Mouse (Mus musculus) neural tube, embryonic 10.5 days (tissue): ENCODE data around the gene Kazn.

Source experiments
- DNase-seq: peaks from one replicate; pipeline ENCODE4 v3.0.0-alpha.2; 2017; ENCODE audit warnings: low spot score; ENCODE audit errors: extremely low spot score

The Kazn gene

DNA sequence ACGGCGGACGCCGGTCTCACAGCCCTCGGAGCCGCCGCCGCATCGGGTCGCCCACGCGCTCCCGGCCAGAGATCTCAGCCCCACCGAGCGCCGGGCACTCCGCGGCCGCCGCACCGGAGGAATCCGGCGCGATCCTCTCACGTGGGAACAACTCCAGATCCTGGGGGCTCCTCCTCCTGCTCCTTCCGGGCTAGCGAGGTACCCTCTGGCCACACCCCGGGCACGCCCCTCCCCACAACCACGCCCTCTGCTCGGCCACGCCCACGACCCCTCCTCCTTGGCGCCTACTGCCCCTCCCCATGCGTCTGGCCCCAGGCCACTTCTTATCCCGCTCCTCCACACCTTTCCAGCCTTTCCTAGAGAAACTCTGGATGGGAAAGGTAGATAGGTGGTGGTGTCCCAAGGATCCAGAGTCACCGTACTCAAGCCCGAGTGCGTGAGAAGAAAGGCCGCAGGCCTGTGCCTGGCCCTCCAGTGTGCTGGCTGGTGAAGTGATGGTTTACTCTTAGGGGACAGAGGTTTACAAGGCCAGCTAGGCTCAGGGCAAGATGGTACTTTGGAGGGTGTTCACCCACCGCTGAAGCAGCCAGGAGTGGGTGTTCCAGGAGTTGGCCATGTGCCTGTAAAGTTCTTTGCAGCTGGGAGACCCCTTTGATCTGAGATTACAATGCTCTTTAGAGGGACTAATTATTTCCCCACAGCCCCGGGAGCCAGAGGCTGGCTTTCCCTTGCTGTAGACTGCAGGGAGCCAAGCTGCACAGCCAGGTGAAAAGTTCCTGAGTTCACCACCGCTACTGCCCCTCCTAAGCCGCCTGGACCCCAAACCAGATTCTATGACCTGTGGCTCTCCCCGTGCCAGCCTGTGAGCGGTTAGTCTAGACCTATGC, at the start of gene Kazn:
TSS of gene Kazn (minus strand) at position 162 of the 887 bp plus-strand sequence.
- DNase-seq = peak; percentile 96

DNA sequence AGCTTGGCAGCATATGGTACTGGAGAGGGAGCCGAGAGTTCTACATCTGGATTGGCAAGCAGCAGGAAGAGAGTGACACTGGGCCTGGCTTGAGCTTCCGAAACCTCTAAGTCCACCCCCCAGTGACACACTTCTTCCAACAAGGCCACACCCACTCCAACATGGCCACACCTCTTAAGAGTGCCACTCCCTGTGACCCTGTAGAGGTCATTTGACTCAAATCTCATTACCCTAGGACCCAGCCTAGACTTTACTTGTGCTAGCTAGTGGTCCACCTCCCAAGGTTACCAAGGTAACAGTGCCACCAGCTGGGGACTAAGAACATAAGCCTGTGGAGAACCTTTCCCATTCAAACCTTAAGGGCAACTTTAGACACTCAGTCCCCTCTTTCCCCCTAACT, 46.3 kb upstream of the Kazn start:
- DNase-seq = no peak

DNA sequence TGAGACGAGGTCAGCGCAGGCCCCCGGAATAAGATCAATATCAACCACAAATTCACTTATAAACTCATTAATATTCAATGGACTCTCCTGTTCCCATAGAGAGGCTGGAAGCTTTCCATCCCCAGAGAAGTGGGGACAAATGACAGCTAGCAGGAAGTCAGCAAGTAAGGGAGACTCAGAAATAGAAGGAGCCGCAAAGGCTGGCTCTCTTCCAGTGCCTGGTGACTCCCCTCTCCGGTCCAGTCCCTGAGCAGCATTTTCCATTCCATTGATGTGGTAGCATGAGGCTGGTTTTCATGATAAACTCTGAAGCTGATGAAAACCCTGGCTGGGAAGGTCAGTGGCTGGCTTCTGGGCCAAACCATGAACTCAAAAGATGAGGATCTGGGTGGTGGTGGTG, 44.7 kb upstream of the Kazn start:
- DNase-seq = no peak

DNA sequence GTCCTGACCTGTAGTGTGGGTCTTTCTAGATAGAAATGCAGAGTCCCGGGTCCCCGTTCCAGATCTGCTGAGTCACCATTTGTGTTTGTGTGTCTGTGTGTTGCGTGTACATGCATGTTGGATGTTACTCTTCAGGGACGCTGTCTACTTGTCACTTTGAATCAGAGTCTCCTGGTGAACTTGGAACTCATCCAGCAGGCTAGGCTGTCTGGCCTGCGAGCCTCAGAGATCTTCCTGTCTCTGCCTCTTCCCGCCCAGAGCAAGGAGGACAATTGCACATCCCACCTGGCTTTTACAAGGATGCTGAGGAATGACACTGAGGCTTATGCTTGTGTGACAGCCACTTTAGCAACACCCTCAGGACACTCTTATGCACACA, 39.0 kb upstream of the Kazn start:
- no peak for DNase-seq

DNA sequence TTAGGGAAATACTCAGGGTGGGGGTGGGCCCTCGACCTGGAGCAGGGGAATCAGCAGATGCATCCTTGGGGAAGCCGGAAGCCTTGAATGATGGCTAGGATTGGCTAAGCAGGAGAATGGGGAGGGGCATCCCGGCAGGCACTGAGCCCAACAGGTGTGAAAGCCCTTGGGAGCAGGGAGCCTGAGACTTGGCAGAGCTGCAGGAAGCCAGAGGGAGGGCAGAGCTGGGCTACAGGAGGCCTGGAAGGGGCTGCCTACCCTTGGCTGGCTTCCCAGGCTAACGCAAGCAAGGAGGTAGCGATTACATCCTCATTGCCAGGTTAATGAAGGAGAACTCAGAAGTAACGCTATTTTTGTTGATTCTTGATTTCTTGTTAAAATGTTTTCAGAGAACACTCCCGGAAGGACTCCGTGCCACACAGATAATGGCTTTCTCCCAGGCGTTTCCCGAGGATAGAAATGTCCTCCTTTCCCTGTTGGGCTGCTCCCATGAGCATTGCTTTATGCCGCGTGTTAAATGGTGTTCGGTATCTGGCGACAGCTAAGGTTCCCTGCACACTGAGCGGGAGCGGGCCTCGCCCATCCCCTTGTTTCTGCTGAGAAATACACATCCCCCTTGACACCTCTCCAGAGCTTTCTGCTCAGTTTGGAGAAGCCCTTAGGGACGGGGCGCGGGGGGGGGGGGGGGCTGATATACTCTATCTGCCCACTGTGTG, 38.4 kb upstream of the Kazn start:
- no peak for DNase-seq

DNA sequence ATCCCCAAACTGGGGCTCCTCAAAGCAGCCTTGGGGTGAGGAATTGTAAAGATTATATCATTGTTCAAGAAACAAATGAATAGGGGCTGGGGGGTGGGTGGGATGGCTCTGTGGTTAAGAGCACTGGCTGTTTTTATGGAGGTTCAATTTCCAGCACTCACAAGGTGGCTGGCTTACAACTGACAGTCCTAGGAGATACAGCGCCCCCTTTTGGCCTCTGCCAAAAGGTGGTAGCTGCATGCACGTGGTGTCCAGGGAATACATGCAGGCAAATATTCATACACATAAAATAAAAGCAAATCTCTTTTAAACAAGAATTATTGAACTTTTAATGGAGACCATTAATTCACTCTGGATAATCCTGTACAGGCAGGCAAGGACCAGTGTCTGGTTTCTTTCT, 36.0 kb upstream of the Kazn start:
- no peak for DNase-seq

DNA sequence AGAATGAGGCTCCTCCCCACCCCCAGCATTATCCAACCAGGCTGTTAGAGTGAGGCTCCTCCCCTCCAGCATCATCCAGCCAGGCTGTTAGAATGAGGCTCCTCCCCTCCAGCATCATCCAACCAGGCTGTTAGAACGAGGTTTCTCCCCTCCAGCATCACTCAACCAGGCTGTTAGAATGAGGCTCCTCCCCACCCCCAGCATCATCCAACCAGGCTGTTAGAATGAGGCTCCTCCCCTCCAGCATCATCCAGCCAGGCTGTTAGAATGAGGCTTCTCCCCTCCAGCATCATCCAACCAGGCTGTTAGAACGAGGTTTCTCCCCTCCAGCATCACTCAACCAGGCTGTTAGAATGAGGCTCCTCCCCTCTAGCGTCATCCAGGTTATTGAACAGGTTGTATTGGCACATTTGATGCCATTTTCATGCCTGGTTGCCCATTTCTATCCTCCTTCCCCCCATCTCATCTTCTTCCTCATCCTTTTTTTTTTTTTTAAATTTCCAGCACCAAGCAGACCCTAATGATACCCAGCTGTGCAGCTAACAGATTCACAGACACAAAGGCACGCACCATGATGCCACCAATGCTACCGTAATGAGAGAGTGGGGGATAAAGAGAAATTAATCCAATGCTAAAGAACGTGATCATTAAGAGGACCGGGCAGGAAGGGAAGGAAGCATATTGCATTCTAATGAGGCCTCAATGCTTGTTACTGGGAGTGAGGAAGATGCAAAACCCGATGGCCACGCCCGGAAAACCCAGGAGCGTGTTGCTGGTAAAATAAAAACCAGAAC, 35.4 kb upstream of the Kazn start:
- DNase-seq = no peak

DNA sequence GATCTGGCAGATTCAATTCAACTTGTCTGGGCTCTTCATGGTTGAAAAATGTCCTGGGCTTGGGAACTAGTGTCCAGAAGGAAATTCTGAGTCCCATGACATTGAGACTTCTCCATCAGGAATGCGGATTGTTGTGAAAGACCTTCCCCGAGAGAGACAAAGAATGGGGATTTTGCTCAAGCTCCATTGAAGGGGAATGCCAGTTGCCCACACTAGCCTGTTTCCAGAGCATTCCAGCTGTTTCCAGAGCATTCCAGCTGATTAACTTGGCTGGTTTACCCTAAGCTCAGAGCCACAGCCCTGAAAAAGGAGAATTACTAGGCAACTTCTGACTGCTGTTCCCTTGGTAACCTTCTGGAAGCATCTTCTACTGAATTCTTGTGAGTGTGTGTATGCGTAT, 32.3 kb upstream of the Kazn start:
- DNase-seq = no peak

DNA sequence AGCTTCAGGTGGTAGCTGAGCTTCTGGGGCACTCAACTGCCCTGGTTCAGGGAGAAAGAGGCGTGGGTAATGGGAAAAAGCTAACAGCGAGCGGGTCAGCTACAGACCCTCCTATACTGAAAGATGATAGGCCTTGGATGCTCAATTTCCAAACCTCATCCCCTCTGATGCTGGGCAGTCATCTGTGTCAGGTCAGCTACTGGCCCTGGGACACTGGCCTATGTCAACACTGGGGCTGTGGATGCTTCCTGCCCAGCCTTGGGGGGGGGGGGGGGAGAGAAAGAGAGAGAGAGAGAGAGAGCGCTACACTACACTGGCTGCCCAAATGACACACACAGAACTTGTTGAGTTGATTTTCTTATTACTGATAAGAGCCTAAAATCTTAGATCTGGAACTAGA, 28.6 kb upstream of the Kazn start:
- DNase-seq = no peak

DNA sequence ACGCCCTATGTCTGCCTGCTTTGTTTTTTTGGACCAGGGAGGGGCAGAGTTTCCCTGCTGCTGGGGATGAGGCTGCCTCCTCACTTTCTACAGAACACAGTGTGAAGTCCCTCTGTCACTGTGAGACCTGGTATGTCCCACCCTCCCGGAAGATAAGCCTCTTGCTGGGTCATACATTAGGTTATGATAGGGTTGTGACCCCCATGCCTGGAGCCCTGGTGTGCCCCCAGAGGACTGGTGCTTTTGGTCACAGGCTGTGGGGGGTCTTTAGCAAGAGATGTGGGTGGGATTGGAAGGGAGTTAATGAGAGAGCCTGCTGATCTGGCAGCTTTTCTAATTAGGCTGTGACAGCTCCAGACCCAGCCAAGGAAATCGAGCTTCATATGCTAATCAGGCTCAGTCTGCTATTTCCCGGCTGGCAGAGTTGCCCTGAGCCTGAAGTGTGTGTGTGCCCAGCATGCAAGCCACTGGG, 28.2 kb upstream of the Kazn start:
- DNase-seq = no peak

DNA sequence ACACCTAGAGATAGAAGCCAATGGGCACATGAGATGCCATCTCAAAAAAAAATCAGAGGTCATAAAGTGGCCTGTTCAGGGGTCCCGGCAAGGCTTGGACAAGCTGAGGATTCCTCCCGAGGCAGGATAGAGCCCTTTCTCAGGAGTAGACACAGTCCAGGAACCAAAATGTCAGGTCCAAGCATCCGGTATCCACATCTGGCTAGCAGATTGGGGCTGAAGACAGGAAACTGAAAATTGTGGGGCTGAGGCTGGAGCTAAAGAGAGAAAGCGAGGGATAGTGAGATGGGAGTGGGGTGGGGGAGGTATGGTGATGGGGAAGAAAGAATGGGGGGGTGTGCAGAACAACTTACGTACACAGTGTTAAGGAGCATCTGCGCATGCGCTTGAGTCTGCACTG, 25.1 kb upstream of the Kazn start:
- DNase-seq = peak; percentile 44

DNA sequence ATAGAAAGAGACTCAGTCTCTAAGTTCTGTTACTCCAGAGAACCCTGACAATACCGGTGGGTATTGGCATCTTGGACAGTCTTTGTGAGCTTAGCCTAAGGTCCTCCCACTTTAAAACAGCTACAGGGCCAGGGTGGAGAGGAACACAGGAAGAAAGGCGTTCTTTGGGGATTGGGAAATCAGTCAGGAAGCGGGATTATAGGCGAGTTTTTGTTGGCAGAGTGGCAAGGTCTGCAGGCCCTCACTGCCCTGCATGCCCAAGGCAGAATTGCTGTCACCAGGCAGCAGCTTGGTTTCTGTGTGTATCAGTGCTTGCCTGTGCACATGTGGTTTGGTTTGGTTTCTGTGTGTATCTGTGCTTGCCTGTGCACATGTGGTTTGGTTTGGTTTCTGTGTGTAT, 22.5 kb upstream of the Kazn start:
- no peak for DNase-seq

DNA sequence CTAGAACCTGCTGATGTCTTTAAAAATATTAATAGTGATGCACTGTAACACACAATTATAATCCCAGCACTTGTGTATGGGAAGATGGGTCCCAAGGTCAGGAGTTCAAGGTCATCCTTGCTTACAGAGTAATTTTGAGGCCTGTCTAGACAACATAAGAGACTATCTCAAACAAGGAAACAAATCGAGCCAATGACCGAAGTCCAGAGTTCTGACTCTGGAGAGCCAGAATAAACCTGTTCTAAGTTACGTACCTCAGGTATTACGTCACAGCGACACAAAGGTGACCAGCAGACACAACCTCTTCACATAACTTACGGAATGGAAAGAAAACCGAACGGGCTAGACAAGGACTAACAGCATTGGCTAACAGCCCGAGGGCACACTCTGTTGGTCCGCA, 19.5 kb upstream of the Kazn start:
- DNase-seq = no peak

DNA sequence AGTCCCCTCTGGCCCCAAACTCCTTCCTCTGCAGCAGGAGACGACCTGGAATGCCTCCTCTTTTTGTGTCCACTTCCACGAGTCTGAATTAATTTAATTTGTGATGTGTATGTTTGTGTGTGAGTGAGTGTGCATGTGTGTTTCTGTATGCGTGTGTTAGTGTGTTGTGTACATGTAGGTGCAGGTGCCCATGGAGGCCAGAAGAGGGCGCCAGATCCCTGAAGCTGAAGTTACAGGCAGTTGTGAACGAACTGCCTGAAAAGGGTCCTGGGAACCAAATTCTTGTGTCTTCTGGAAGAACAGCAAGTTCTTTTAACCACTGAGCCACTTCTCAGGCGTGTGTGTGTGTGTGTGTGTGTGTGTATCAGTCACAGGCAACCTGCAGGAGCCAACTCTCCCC, 14.9 kb upstream of the Kazn start:
- DNase-seq = no peak

DNA sequence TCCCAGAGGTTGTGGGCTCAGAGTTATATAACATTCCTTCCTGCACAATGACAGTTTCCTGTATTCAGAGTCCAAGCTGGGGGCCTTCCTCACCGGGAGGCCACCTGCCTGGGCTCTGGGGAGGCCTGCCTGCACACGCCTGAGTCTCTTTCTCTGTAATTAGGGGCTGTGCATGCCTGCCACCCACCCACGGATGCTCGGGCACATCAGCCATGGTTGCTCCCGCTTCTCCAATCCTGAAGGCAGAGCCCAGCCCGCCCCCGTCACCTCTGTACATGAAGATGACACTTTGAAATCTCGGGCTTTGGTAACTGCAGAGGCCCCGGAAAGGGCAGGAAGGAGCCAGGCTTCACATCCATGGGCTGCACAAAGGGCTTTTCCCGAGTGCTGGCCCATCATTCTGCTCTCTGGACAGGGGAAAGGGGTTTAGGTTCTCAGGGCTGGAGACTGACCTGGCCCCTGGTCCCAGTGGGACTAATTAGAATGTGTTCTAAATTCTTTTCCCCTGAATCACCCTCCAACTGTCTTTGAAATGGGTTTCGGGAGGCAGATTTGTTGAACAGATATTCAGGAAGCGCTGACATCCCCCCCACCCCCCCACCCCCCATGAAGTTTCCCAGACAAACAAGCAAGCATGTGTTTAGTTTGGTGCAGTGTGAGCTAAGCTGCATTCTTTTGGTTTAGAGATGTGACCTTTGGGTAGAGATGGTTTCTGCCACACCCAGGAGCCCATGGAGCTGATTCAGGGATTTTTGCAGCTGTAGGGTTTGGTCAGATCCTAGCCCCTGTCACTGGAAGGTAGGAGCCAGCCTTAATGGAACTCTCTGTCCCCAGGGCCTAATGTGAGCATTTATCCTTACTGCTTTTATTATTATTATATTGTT, 12.5 kb upstream of the Kazn start:
- no peak for DNase-seq

DNA sequence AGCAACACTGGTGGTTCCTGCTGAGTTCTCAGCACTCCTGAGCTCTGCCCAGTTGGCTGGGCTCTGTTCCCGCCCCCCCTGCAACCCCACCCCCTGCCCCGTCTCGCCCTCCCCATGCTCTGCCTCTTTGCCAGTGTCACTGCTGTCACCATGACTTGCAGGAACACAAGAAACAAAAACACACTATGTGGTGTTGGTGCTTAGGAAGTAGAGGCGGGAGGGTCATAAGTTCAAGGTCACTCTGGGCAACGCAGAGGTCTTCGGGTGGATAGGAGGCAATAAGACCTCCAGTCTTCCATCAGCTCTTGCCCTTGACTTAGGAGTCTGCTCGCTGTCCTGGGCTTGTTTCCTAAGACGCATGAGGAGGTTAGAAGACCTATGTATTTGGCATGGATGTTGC, 10.9 kb upstream of the Kazn start:
- DNase-seq = no peak

DNA sequence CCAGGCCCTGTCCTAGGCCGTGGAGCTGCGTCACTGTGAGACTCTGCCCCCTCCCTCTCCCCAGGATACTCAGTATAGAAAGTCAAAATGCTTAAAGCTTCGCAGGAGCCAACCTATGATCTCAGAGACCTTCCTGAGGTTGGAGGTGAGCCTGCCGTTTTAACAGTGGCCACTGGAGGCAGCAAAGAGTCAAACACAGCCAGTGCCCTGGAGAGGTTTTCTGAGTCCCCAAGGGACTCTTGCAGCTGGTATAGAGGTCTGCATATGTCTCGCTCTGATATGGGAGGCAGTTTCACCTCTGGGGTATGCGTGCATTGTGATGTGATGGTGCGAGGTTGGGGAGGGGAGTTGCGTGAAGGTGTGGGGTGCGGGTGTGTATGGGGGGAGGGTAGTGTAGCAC, 10.2 kb upstream of the Kazn start:
- DNase-seq = peak; percentile 72

DNA sequence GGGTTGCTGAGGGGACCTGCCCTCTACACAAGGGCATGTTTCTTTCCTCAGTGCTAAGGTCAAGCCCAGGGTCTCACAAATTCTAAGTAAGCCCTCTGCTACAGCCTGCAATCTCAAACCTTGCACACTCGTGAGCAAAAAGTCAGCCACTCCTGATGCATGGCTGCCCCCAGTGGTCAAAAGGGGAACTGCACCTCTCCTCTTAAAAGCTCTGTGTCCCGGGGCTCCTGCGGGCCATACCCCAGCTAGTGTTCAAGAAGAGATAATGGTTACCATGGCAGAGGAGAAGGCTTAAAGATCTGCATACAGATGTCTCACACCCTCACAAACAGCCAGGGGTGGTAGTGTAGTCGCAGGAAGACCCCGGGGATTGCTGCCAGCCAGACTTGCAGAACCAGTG, 9.2 kb upstream of the Kazn start:
- DNase-seq = peak; percentile 88

DNA sequence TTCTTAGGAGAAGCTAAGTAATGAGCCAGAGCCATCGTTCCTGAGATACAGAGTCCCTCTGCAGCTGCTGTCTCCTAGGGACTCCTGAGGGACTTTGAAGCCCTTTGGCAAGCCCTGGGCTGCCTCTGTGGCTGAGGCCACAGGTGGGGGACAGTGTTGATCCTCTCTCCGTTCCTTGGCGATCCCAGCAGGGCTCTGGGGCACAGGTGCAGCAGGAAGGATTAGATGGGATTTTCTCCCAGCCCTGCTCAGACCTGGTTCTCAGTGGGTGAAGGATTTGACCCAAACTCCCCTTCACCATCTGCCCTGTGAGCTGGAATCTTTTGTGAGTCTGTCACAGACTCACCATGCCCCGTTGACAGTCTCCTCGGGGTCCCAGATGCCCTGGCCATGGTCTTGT, 7.5 kb upstream of the Kazn start:
- DNase-seq = no peak

DNA sequence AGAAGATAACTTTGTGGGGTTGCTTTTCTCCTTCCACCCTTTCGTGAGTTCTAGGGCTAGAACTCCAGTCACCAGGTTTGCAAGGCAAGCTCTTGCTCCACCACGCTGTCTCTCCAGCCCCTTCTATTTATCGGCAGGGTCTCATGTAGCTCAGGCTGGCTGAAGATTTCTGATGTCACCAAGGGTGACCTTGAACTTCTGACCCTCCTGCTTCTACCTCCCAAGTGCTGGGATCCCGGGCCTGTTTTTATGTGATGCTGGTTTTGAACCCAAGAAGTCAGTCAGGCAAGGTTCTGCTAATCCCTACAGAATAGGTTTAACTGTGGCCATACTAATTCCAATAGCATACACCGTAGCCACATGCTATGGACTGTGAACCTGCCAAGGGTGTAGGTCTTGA, 5.4 kb upstream of the Kazn start:
- no peak for DNase-seq

DNA sequence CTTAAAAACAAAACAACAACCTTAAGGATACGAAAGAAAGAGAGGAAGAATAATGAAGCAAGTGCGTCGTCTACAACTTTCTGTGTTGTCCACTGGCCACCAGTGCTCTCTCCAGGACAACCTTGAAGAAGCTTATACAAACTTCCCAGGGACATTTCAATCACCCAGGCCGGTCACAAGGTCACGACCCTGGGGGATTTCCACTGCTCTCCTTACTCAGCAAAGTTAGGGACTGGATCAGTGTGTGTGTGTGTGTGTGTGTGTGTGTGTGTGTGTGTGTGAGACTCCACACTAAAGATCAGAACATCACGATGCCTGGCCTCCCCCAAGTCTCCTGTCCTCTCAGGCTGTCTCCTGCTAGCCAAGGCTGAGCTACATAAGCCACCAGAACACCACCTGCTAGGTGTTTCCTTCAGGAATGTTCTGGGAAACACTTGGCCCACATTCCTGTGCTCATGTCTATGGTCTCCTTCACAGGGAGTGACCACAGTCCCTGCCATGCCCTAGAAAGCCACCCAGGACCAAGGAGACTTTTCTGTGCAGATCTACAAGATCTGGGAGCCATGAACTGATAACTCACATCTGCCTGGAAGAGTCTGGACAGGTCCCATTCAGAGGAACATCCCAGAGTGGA, 3.7 kb upstream of the Kazn start:
- no peak for DNase-seq
